Mouse (Mus musculus) bone marrow, adult 2 months (tissue): ENCODE results near the gene Fam47e.

Source experiments
- CTCF ChIP-seq: fragments of 200-500 bp; IDR thresholded peaks from 2 replicates; pipeline ENCODE4 v1.5.1; 2011; ENCODE audit warnings: low read length, control low read depth; ENCODE audit not compliant: control insufficient read depth, insufficient read depth
- POLR2A ChIP-seq: fragments of 200-500 bp; IDR thresholded peaks from 2 replicates; pipeline ENCODE4 v1.6.1; 2011; ENCODE audit warnings: low read depth, mild to moderate bottlenecking, control low read depth, low read length, borderline replicate concordance; ENCODE audit not compliant: control insufficient read depth

- TF ChIP-seq POLR2A (no peak), CTCF (no peak)
These were observed 42.0 kb downstream of the Fam47e start for GRCm38 (mm10) chr5:92596865-92597264.
